Mouse (Mus musculus) liver, embryonic 14.5 days (tissue): ENCODE results near the gene Ube2dnl1. TPM values are rescaled to one million over a fixed set of nuclear protein-coding genes. Genes with fewer than 3 reads are reported as not detected.

Experiments
- ATAC-seq: fragments of 200-750 bp; cut with Nextera tagmentation; 2 replicates; pipeline ENCODE4 v1.8.0; 2017; ENCODE audit warnings: moderate number of reproducible peaks, mild to moderate bottlenecking, moderate library complexity; ENCODE audit not compliant: insufficient read depth
- DNase-seq, 3 experiments: peaks; one replicate each; pipeline ENCODE4 v3.0.0-alpha.2; 2012 to 2013; ENCODE audit warnings: low read depth in 3 of 3, low spot score in 3 of 3
- H3K27ac ChIP-seq: fragments of 300-500 bp; sonication (generic); 2 replicates; pipeline ENCODE4 v1.5.1; 2014; ENCODE audit warnings: moderate library complexity, mild to moderate bottlenecking, control low read depth, inconsistent platforms
- H3K27me3 ChIP-seq: fragments of 300-500 bp; sonication (generic); 2 replicates; pipeline ENCODE4 v1.6.1; 2014; ENCODE audit warnings: mild to moderate bottlenecking, low read length, moderate library complexity; ENCODE audit not compliant: control insufficient read depth, insufficient read depth
- H3K36me3 ChIP-seq: fragments of 300-500 bp; sonication (generic); replicated peaks from 2 replicates; pipeline ENCODE4 v1.6.1; 2014; ENCODE audit warnings: low read depth; ENCODE audit not compliant: control insufficient read depth, insufficient read depth
- H3K4me1 ChIP-seq, 2 experiments: fragments of 200-500 bp in 1 of 2; fragments of 300-500 bp in 1 of 2; sonication (generic) in 1 of 2; replicated peaks; 2 replicates each; pipeline ENCODE4 v1.6.1; 2012 to 2014; ENCODE audit warnings: antibody characterized with exemption in 1 of 2, inconsistent platforms in 1 of 2, low read length in 1 of 2; ENCODE audit not compliant: control insufficient read depth in 2 of 2, insufficient read depth in 2 of 2
- H3K4me2 ChIP-seq: fragments of 300-500 bp; sonication (generic); 2 replicates; pipeline ENCODE4 v1.6.1; 2014; ENCODE audit warnings: low read depth, mild to moderate bottlenecking, control low read depth, moderate library complexity
- H3K4me3 ChIP-seq, 2 experiments: fragments of 200-500 bp in 1 of 2; fragments of 300-500 bp in 1 of 2; sonication (generic) in 1 of 2; 2 replicates each; pipeline ENCODE4 v1.5.1; 2012 to 2014; ENCODE audit warnings: low read depth in 2 of 2, low read length in 2 of 2, mild to moderate bottlenecking in 2 of 2, control low read depth in 1 of 2, inconsistent platforms in 1 of 2, moderate library complexity in 1 of 2; ENCODE audit not compliant: insufficient read depth in 1 of 2
- H3K9ac ChIP-seq: fragments of 300-500 bp; sonication (generic); replicated peaks from 2 replicates; pipeline ENCODE4 v1.6.1; 2014; ENCODE audit warnings: mild to moderate bottlenecking, control low read depth, moderate library complexity
- H3K9me3 ChIP-seq: fragments of 300-500 bp; sonication (generic); 2 replicates; pipeline ENCODE4 v1.6.1; 2016; ENCODE audit warnings: low read length, mixed read lengths; ENCODE audit not compliant: control insufficient read depth
- CTCF ChIP-seq: IDR thresholded peaks from 2 replicates; pipeline ENCODE4 v1.5.1; 2016; ENCODE audit warnings: antibody characterized with exemption, low read depth, control low read depth
- EP300 ChIP-seq: IDR thresholded peaks from 2 replicates; pipeline ENCODE4 v1.6.1; 2016; ENCODE audit warnings: antibody characterized with exemption, low read depth
- WGBS: fragments of 180-500 bp; shearing (Covaris S2); extraction: QIAGEN DNeasy Blood & Tissue Kit; methylation state at CpG from one replicate; pipeline ENCODE4 v1.1.7; 2014; ENCODE audit not compliant: insufficient replicate concordance; 5-methylcytosine and 5-hydroxymethylcytosine counted together
- polyA plus RNA-seq, 2 experiments: library from polyadenylated mRNA; depleted of rRNA in 1 of 2; stranded (reverse) in 1 of 2; unstranded in 1 of 2; fragments of >200 nt; fragmentation: Nextera tagmentation in 1 of 2; extraction: Ambion mirVana in 1 of 2; gene quantifications; 2 replicates each; pipeline versions ENCODE4 v1.2.1 to v1.2.3; 2012 to 2014

Gene Ube2dnl1
- not detected in 2 replicates for polyA plus RNA-seq (2012; rRNA removed)
- polyA plus RNA-seq (2014; fragmentation: Nextera tagmentation; extraction: Ambion mirVana), result not detected in 2 replicates

DNA sequence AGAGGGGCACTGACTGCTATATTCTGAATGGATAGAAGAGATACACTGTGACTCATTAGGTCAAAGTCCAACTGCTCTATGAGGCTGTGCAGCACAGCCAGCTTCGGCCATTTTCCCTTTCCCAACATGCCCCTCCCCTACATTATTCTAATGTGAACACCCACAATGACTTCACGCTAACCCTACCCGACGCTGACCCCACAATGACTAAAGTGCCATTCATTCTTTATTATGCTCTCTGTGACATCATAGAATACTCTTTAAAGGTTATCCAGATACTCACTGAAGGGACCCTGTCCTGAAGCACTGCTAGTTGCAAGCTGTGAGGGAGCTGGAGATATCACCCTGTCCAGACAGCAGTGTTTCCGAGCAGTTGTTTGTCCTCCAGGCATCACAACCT lies at the start of gene Ube2dnl1:
Gene Ube2dnl1 (plus strand): TSS at position 301 of the 400 bp plus-strand sequence.
- H3K9me3 ChIP-seq, result no peaks in the 10 kb centered on the region
- H3K4me2 ChIP-seq, result no peak within 1 kb of the TSS
- no peaks in the 10 kb centered on the region for H3K27me3 ChIP-seq
- no peaks in the 10 kb centered on the region for H3K36me3 ChIP-seq
- TF ChIP-seq EP300 (no peak), CTCF (no peak)
- no peak within 1 kb of the TSS for H3K9ac ChIP-seq
- no peak within 1 kb of the TSS for H3K27ac ChIP-seq
- WGBS, result 69% methylated on average over 5 of the region's 5 CpGs
- H3K4me1 ChIP-seq, result no peaks in the 10 kb centered on the region
- no peak within 1 kb of the TSS for H3K4me3 ChIP-seq
- no peak for DNase-seq
- ATAC-seq, result no peak

DNA sequence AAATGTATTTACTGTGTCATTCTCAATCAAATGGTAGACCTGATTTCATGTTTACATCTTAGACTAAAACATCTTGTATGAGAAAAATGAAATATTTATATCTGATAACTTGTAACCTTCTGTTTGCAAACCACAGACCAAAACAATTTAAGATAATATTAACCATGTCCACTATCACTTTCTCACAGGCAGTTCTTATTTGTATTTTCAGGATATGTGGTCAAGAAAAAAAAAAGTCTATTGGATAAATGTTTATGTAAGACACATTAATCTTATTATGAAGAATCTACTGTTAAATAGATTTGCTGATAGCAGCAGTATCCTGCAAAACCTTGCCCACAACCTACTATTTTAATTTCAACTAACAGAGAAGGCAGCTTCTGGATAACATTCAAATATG lies 9.3 kb upstream of the Ube2dnl1 start:
- Histone ChIP-seq H3K27ac (no peak overlapping the region), H3K9me3 (no peaks in the 10 kb centered on the region), H3K36me3 (no peaks in the 10 kb centered on the region), H3K4me3 (no peak overlapping the region), H3K9ac (no peak overlapping the region), H3K27me3 (no peaks in the 10 kb centered on the region), H3K4me2 (no peak overlapping the region), H3K4me1 (no peaks in the 10 kb centered on the region)
- DNase-seq (no peak), ATAC-seq (no peak)
- no peak for TF ChIP-seq CTCF
- no peak for TF ChIP-seq EP300

DNA sequence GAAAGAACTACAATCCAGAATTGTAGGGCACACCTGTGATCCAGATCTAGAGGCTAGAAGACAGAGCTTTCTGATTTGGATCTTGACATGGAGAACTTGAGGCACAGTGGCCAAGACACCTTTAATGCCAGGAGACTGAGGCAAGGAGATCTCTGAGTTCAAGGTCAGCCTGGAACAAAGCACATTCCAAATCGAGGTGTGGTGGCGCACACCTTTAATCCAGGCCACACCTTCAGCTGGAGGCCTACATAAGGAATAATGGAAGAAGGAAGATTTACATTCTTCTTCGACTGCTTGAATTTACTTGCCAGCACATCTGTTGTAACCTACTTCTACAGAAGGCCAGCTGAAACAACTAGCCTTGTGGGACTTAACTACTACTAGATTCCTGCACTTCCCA lies 7.3 kb upstream of the Ube2dnl1 start:
- H3K27me3 ChIP-seq, result no peaks in the 10 kb centered on the region
- WGBS, result 59% methylated on average over 3 of the region's 3 CpGs
- no peak for ATAC-seq
- no peaks in the 10 kb centered on the region for H3K4me1 ChIP-seq
- DNase-seq, result no peak
- H3K9ac ChIP-seq, result no peak overlapping the region
- H3K4me3 ChIP-seq, result no peak overlapping the region
- no peaks in the 10 kb centered on the region for H3K36me3 ChIP-seq
- no peaks in the 10 kb centered on the region for H3K9me3 ChIP-seq
- no peak overlapping the region for H3K27ac ChIP-seq
- no peak overlapping the region for H3K4me2 ChIP-seq
- TF ChIP-seq CTCF, result no peak
- TF ChIP-seq EP300, result no peak

DNA sequence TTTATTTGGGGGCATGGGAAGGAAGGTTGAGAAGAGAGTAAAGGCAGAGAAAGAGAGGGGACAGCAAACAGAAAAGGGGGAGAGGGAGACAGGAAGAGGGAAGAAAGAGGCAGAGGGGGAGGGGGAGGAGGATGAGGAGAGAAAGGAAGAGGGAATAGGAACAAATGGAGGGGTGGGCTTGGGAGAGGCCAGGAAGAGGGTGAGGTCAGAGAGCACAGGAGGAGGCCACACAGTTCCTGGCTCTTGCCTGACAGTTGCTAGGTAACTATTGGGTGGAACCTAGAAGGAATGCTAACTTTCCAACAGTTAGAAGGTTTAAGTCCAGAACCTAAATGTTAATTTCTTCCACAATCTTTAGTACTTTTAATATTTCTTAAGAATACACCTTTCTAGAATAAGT lies 1.4 kb upstream of the Ube2dnl1 start:
- H3K4me3 ChIP-seq, result no peak overlapping the region
- no peak for TF ChIP-seq CTCF
- no peak for TF ChIP-seq EP300
- H3K4me1 ChIP-seq, result no peaks in the 10 kb centered on the region
- no peak overlapping the region for H3K9ac ChIP-seq
- H3K4me2 ChIP-seq, result no peak overlapping the region
- H3K27me3 ChIP-seq, result no peaks in the 10 kb centered on the region
- H3K9me3 ChIP-seq, result no peaks in the 10 kb centered on the region
- H3K27ac ChIP-seq, result no peak overlapping the region
- H3K36me3 ChIP-seq, result no peaks in the 10 kb centered on the region
- DNase-seq (no peak), ATAC-seq (no peak)

DNA sequence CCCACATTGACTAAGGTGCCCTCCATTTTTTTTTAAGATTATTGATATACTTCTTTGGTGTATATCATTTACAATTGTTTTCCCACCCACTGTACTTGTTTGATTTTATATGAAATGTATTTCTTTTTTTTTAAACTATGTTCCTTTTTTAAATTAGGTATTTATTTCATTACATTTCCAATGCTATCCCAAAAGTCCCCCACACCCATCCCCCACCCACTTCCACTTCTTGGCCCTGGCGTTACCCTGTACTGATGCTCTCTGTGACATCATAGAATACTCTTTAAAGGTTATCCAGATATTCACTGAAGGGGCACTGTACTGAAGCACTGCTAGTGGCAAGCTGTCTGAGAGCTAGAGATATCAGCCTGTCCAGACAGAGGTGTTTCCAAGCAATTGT lies 2.5 kb downstream of the Ube2dnl1 start, which contains the start of gene Ube2dnl2:
Gene Ube2dnl2 (plus strand): TSS at position 301 of the 400 bp plus-strand sequence.
- DNase-seq (no peak), ATAC-seq (no peak)
- TF ChIP-seq EP300 (no peak), CTCF (no peak)
- no peak within 1 kb of the TSS for H3K4me2 ChIP-seq
- H3K36me3 ChIP-seq, result no peaks in the 10 kb centered on the region
- no peak within 1 kb of the TSS for H3K27ac ChIP-seq
- H3K4me1 ChIP-seq, result no peaks in the 10 kb centered on the region
- no peak within 1 kb of the TSS for H3K4me3 ChIP-seq
- WGBS, result 61% methylated on average over 1 of the region's 1 CpGs
- H3K9me3 ChIP-seq, result no peaks in the 10 kb centered on the region
- H3K9ac ChIP-seq, result no peak within 1 kb of the TSS
- no peaks in the 10 kb centered on the region for H3K27me3 ChIP-seq
